Comparison of ENCODE assay signal across 8 mouse cellular contexts in the genomic region with DNA sequence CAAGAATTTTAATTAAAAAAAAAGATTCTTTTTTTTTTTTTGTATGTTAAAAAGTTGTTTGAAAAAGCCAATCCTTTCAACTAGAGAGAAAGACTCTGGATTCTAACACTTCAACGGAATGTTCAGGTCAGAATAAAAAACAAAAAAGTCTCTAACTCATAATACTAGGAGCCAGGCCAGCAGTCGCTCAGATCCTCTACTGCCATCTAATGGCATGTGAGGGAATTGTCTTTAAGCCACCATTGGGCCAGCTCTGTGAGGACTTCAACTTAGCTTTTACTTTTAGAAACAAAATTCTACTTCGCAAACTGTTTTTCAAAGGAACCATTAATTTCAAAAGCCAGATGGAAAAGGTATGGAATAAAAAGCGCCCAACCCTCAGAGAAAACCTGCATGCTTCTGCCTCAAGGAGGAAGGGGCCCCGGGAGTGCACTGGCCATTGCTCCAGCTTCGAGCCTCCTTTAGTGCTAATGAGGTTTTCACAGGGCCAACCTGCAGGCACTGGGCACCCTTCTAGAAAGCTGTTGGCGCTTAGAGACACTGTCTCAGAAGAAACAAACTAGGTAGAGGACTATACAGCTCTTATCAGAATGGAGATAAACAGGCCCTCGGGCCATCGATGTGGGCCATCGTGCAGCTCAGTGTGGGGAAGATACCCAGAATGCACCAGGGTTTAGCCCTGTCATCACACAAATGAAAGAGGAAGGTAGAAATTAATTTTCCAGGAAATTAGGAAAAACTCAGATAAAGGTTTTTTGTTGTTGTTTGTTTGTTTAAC. TPM values are rescaled to one million over a fixed set of nuclear protein-coding genes. Genes with fewer than 3 reads are reported as not detected.
A peak's percentile ranks its signal among the peaks of the same experiment; 100 is the strongest.
DNase-seq lines count a peak whose midpoint lies in the region; ATAC-seq and TF ChIP-seq lines count a peak whose summit lies in the region.

No protein-coding gene starts in this region.

- ATAC-seq in hindbrain, embryonic 16.5 days, result peak; percentile 35; the same call in 1 of the 2 replicates
- ATAC-seq in liver, postnatal 0 days, result peak; percentile 74; the same call in 1 of the 2 replicates

- H3K36me3 ChIP-seq in hindbrain, embryonic 16.5 days (ENCODE audit: control insufficient read depth, insufficient read depth, low read length), result peaks cover 5% of the 10 kb centered on the region; the same call in 1 of the 2 replicates
- peaks cover 8% of the 10 kb centered on the region; the same call in 1 of the 2 replicates for H3K36me3 ChIP-seq in liver, postnatal 0 days (replicated peaks; ENCODE audit: insufficient read depth, low read length)
- H3K36me3 ChIP-seq in spleen, adult 2 months (ENCODE audit: control insufficient read depth, insufficient read depth, low read length), result peaks cover 10% of the 10 kb centered on the region; the same call in 1 of the 2 replicates

- no peak overlapping the region for H3K9ac ChIP-seq in hindbrain, embryonic 16.5 days (ENCODE audit: low read depth, low read length)
- H3K9ac ChIP-seq in liver, postnatal 0 days (replicated peaks), result no peak overlapping the region; the same call in 1 of the 2 replicates

- no peaks in the 10 kb centered on the region for H3K4me1 ChIP-seq in hindbrain, embryonic 16.5 days (ENCODE audit: control insufficient read depth, insufficient read depth, low read depth, low read length)
- 0 out of 2 replicates have a peak, but pooled peaks cover 2% of the 10 kb centered on the region for H3K4me1 ChIP-seq in liver, postnatal 0 days (ENCODE audit: insufficient read depth)
- no peaks in the 10 kb centered on the region for H3K4me1 ChIP-seq in spleen, adult 2 months (ENCODE audit: control insufficient read depth, insufficient read depth, insufficient read length)

- no peak overlapping the region for H3K27ac ChIP-seq in hindbrain, embryonic 16.5 days (ENCODE audit: low read depth, low read length)
- 0 out of 2 replicates have a peak overlapping the region, but pooled peaks have one; percentile 22 for H3K27ac ChIP-seq in liver, postnatal 0 days (ENCODE audit: low read depth)
- no peak overlapping the region; the same call in 1 of the 2 replicates for H3K27ac ChIP-seq in spleen, adult 2 months (ENCODE audit: insufficient read depth, low read length)

- no peak for TF ChIP-seq POLR2A in spleen, adult 2 months (IDR thresholded peaks at IDR 0.05; ENCODE audit: low read depth, low read length)

- no peaks in the 10 kb centered on the region for H3K9me3 ChIP-seq in hindbrain, embryonic 16.5 days (ENCODE audit: control insufficient read depth, low read length)
- H3K9me3 ChIP-seq in liver, postnatal 0 days (ENCODE audit: low read length), result no peaks in the 10 kb centered on the region

- H3K4me2 ChIP-seq in hindbrain, embryonic 16.5 days (ENCODE audit: low read length), result no peak overlapping the region
- H3K4me2 ChIP-seq in liver, postnatal 0 days (ENCODE audit: low read depth, low read length), result no peak overlapping the region

- TF ChIP-seq CTCF in liver, postnatal 0 days (IDR thresholded peaks at IDR 0.05; ENCODE audit: low read depth), result peak; percentile 85
- TF ChIP-seq CTCF in spleen, adult 2 months (IDR thresholded peaks at IDR 0.05; ENCODE audit: extremely low read depth, insufficient read depth, insufficient read length, insufficient replicate concordance), result peak; percentile 43; the same call in 1 of the 2 replicates

- 62% methylated on average over 10 of the region's 10 CpGs for WGBS in hindbrain, embryonic 16.5 days
- WGBS in liver, postnatal 0 days (ENCODE audit: insufficient replicate concordance), result 46% methylated on average over 10 of the region's 10 CpGs
- 63% methylated on average over 10 of the region's 10 CpGs for WGBS in spleen, adult 2 months

- peak; percentile 35 for DNase-seq in cerebellum, adult 11 months
- DNase-seq in cerebellum, adult 11-12 months, result no peak
- peak; percentile 26 for DNase-seq in right cerebral cortex, adult 18-20 months
- DNase-seq in right cerebral cortex, postnatal 4 days, result no peak
- DNase-seq in cerebellum, postnatal 36 days, result peak; percentile 31 to 62
- peak; percentile 44 for DNase-seq in liver, postnatal 0 days
- peak; percentile 27 to 30 for DNase-seq in spleen, adult 2 months (ENCODE audit: low read depth in 1 of 2, low spot score in 2 of 2)

- no peak overlapping the region for H3K4me3 ChIP-seq in hindbrain, embryonic 16.5 days (ENCODE audit: low read length)
- no peak overlapping the region for H3K4me3 ChIP-seq in liver, postnatal 0 days (ENCODE audit: low read depth, low read length)
- no peak overlapping the region for H3K4me3 ChIP-seq in spleen, adult 2 months (ENCODE audit: extremely low read depth, insufficient read depth, insufficient read length)

- H3K27me3 ChIP-seq in hindbrain, embryonic 16.5 days (replicated peaks; ENCODE audit: control insufficient read depth, insufficient read depth, low read length), result no peaks in the 10 kb centered on the region; the same call in 1 of the 2 replicates
- H3K27me3 ChIP-seq in liver, postnatal 0 days (ENCODE audit: insufficient read depth, low read length), result no peaks in the 10 kb centered on the region
- H3K27me3 ChIP-seq in spleen, adult 2 months (ENCODE audit: control insufficient read depth, insufficient read depth, low read length), result no peaks in the 10 kb centered on the region

- TF ChIP-seq EP300 in liver, postnatal 0 days (IDR thresholded peaks at IDR 0.05; ENCODE audit: low read depth), result 0 out of 2 replicates have a peak, but pooled peaks have one; percentile 26

RNA-seq across cellular contexts. Expression of a gene that starts 6.9 kb away (rescaled TPM):
- polyA plus RNA-seq in hindbrain, embryonic 16.5 days (2015; fragmentation: Nextera tagmentation; extraction: Ambion mirVana), result 15.8 and 18.3 TPM in 2 replicates
- 4.5 and 4.7 TPM in 2 replicates for polyA plus RNA-seq in liver, postnatal 0 days (2015; fragmentation: Nextera tagmentation; extraction: Ambion mirVana)
- 5.9 and 6.5 TPM in 2 replicates for polyA plus RNA-seq in spleen, adult 2 months (2012; rRNA removed)

RNA-seq across cellular contexts. Expression of a gene that starts 25.6 kb away (rescaled TPM):
- 8.2 and 8.6 TPM in 2 replicates for polyA plus RNA-seq in hindbrain, embryonic 16.5 days (2015; fragmentation: Nextera tagmentation; extraction: Ambion mirVana)
- polyA plus RNA-seq in liver, postnatal 0 days (2015; fragmentation: Nextera tagmentation; extraction: Ambion mirVana), result 13.6 and 13.7 TPM in 2 replicates
- 6.0 and 8.7 TPM in 2 replicates for polyA plus RNA-seq in spleen, adult 2 months (2012; rRNA removed)

Comparison
In these comparisons a context has a peak if more than half of its experiments do, and no peak if none do; other contexts are left out.
1. DNase-seq: peak in cerebellum, adult 11 months (single experiment), right cerebral cortex, adult 18-20 months (single experiment), cerebellum, postnatal 36 days (2 of 2), liver, postnatal 0 days (single experiment) and spleen, adult 2 months (2 of 2); none in cerebellum, adult 11-12 months (single experiment) and right cerebral cortex, postnatal 4 days (single experiment).